Mouse (Mus musculus): ENCODE measurements around the gene Tenm2.

Gene Tenm2

DNA sequence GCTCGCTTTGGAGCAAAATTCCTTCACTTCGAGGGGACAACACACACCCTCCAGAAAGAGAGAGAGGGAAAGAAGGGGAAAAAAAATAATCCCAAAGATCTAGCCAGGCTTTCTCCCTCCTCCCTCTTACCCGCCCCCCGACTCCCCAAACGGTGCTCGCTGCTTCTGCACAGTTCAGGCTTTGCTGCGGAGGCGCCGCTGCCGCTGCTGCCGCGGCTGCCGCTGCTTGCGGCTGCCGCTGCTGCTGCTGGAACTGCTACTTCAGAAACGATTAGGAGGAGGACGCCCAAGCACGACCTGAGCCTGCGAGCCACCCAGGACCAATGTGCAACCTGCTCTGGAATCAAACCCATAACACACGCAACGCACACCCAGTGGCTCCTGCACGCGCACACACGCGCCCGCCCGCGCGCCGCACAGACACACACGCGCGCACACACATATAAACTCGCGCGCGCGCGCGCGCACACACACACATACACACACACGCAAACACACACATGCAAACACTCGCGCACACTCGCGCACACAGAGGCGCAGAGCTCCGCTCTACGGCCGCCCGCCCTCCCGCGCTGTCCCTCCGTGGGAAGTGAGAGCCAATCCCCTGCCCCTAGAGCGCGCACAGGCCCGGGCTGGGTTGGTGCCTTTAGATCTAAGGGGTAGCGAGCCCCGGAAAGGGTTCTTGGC lies at the start of gene Tenm2:
Tenm2 (minus strand) TSS at position 51 of the 687 bp plus-strand sequence.
- DNase-seq: no peak

- DNase-seq: no peak
These were observed 49.4 kb upstream of the Tenm2 start for GRCm38 (mm10) chr11:37285186-37285585.

DNA sequence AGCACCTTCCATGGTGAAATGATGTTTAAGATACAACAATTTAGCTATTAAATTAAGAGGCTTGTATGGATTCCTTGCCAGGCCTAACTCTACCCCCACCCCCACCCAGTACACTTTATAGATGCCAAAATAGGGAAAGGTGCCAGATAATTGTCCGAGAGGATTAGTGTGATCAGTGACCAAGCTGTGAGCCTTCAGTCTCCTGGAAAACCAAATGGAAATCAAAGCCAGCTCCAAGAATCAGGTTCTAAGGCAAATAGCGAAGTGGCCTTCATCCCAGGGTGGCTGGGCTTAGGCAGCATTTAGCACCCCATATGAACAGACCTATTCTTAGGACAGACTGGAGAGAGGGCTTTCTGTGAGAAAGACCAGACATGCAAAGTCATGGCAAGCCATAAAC lies 13.0 kb upstream of the Tenm2 start:
- DNase-seq: no peak

DNA sequence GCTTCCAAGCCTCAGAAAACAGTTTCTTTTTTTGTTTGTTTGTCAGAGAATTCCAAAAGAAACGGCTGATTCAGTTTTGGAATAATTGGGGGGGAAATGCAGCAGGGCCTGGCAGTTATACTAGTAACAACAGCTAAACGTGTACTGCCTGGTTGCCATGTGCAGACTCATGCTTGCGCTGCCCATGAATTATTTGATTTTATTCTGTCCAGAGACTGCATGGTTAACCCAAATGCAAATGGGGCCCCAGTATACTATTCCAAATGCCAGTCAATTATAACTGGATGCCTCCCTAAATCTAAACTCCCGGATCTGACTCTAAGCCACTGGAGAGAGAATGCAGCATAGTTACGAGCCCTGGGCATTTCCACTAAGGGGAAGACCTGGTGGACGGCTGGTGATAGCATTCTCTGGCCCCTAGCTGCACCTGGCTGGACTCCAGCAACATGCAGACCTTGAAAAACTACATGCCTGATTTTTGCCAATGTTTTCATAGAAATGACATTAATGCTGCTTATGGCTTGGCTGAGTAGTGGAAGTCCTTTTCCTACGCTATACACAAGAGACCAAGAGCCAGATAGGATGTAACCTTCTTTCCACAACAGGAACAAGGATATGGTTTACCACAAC lies 1.4 kb upstream of the Tenm2 start:
- DNase-seq: no peak

- DNase-seq: no peak
These were observed 878 bp upstream of the Tenm2 start for GRCm38 (mm10) chr11:37236601-37237083.

GRCm38 (mm10) chr11:37235021-37235795 lies 556 bp downstream of the Tenm2 start:
- DNase-seq: no peak

DNA sequence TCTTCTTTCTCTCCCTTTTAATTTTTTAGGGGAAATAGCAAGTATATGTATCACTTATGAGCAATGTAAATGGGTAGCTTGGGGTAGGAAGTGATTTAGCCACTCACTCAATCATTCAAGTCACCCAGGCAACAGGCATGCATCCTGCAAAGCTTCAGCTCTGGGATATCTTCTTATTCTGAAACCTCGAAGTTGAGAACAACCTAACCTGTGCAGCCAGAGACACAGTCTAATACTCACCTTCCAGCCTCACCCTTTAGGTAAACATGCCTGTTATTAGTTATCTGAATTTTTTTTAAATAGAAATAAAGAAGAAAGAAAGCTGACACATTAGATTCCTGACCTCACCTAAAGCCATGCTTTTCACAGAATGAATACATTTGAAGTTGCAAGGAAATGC lies 8.4 kb downstream of the Tenm2 start:
- no peak for DNase-seq

DNA sequence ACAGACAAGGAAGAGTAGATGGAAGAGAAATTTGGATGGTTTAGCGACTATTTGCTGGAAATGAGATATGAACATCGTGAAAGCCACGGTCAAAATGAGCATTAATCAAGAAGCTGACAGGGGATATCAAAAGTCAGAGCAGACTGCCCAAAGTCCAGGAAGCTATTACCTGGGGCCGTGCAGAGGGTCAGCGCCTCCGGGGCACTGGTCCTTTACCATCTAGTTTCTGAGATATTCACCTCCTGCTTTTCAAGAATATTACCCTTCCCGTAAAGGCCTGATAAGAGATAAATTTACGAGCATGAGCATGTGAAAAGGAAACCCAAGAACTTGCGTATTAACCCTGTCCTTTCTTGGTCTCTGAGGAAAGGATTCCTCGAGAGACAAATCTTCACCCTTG lies 8.8 kb downstream of the Tenm2 start:
- DNase-seq: no peak

- DNase-seq: no peak
These were observed 13.0 kb downstream of the Tenm2 start for GRCm38 (mm10) chr11:37222737-37223136.

- no peak for DNase-seq
These were observed 13.7 kb downstream of the Tenm2 start for GRCm38 (mm10) chr11:37222056-37222455.

- DNase-seq: no peak
These were observed 14.8 kb downstream of the Tenm2 start for GRCm38 (mm10) chr11:37220921-37221320.

DNA sequence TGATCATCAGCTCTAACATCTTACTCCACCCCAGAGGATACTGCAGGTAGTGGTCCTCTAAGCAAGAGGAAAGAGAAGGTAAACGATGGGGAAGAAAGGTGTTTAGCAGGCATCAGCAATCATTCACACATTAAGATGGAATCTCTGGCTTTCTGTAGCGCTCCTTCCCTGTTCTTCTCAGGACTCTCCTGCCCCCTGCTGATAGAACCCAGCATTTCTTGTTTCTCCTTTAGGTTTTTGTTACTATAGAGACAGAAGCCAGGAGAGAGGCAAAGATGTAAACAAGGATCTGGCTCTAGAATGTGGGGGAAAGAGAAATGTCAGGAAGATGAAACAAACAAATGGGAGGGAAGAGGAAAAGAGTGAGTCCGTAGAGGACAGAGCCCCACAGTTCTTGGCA lies 49.6 kb downstream of the Tenm2 start:
- no peak for DNase-seq

- DNase-seq: no peak
These were observed 58.3 kb downstream of the Tenm2 start for GRCm38 (mm10) chr11:37177426-37177825.

GRCm38 (mm10) chr11:37153933-37154880 lies 81.6 kb downstream of the Tenm2 start:
- no peak for DNase-seq

DNA sequence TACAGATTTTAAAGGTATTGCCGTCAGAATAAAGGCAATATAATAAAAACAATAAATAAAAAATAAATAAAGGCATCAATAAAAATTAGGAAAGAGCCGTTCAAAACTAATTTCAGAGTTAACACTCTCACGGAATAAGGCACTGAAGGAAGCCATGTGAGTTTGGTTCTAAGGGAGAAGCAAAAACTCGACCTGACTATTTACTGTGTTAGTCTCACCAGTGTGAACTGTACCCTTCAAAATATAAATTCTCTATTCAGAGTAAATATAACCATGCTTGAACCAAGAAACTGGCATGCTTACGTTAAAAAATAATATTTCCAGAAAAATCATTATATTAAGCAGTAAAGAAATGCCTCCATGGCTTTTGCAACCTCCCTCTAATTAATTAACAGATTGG lies 82.4 kb downstream of the Tenm2 start:
- DNase-seq: no peak

- DNase-seq: no peak
These were observed 85.8 kb downstream of the Tenm2 start for GRCm38 (mm10) chr11:37150011-37150410.

DNA sequence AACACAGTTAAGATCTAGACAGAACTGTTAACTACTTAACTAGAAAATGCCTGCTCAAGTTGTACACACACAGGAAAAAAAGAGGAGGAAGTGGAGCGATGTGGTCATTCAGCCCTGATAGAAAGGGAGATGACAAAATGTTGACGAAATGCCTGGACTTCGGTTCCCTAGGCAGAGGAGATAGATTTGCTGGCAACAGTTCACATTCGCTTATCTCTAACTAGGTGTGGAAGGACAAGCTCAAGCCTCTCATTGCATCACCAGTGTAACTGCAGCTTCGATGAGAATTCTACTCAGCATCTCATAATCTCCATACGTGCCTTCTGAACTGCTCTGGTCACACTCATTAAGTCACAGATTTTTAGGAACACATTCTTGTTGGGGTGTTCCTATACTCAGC lies 91.8 kb downstream of the Tenm2 start:
- DNase-seq: no peak

- DNase-seq: no peak
These were observed 92.3 kb downstream of the Tenm2 start for GRCm38 (mm10) chr11:37143478-37143877.

GRCm38 (mm10) chr11:37128893-37129292 lies 106.9 kb downstream of the Tenm2 start:
- DNase-seq: no peak

- DNase-seq: no peak
These were observed 117.7 kb downstream of the Tenm2 start for GRCm38 (mm10) chr11:37118058-37118457.

DNA sequence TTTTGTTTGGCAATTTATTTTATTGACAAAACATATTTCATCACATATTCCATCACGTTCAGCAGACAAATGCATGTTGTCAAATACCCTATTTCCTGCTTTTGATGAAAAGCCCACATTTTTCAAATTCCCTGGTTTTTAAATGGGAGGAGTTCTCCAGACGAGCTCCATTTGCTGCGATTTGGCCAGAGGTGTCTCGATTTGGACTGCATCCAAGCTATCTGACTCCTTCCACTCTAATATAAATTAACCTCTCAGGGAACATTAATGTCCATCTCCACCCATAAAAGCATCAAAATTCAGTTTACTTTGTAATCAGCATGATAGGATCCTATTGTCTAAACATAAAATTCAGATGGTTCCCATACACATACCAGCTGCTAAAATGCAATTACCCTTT lies 120.6 kb downstream of the Tenm2 start:
- no peak for DNase-seq

- DNase-seq: no peak
These were observed 128.7 kb downstream of the Tenm2 start for GRCm38 (mm10) chr11:37107069-37107468.

- no peak for DNase-seq
These were observed 156.4 kb downstream of the Tenm2 start for GRCm38 (mm10) chr11:37079403-37079802.
